ENCODE assay signal across 11 mouse cellular contexts in the genomic region with DNA sequence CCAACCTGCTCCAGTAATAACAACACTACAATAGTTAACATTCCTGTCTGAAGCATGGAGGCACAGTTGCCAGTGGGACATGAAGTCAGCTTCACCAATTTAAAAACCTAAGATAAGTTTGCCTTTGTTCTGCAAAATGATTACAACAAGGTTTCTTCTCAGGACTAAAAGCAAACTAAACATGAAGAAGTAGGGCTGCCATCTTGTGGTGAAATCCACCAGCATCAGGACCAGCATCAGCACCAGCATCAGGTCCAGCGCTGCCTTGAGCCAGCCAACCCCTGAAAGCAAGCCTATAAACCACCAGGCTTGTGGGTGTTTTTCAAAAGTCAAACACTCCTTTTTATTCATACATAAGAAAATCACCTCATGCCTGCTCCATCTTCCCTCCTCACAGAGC.
A peak's percentile ranks its signal among the peaks of the same experiment; 100 is the strongest.
DNase-seq lines count a peak whose midpoint lies in the region; ATAC-seq and TF ChIP-seq lines count a peak whose summit lies in the region.
"Had no signal": no experiment of that assay in that cellular context is flagged by ENCODE, and none has a peak within 500 bp of the region (broad histone marks: within the 10 kb centered on the region; RNA-seq: fewer than 3 reads in every experiment).

No protein-coding gene starts in this region.

- no peak overlapping the region for H3K4me2 ChIP-seq in kidney, postnatal 0 days (ENCODE audit: low read length)
- H3K4me2 ChIP-seq in CH12.LX (ENCODE audit: insufficient read depth, low read depth, poor library complexity, severe bottlenecking): no peak overlapping the region
- H3K4me2 ChIP-seq: liver, embryonic 13.5 days had no signal

- dilution Hi-C loops in CH12.LX (cut with MboI; ENCODE audit: extremely low pct_ligation_motif_present, extremely low pct_unique_long_range_greater_than_20kb, low sequenced_read_pairs): no loop called here

- no peaks in the 10 kb centered on the region for H3K4me1 ChIP-seq in kidney, postnatal 0 days (replicated peaks; ENCODE audit: insufficient read depth, low read length)
- 0 out of 4 replicates have a peak, but pooled peaks cover 0 to 2% of the 10 kb centered on the region in 2 experiments for H3K4me1 ChIP-seq in CH12.LX (ENCODE audit: control insufficient read depth in 1 of 2, insufficient read depth in 2 of 2)
- no peaks in the 10 kb centered on the region for H3K4me1 ChIP-seq in embryonic fibroblast, embryonic 13.5 days (ENCODE audit: control insufficient read depth, insufficient read depth, low read length)
- H3K4me1 ChIP-seq: liver, embryonic 13.5 days had no signal

- DNase-seq in kidney, postnatal 0 days (ENCODE audit: low spot score): peak; percentile 16
- DNase-seq in kidney, adult 8-10 months: no peak
- DNase-seq in 3T3-L1 (ENCODE audit: low read depth, low spot score) (peak; percentile 59), CH12.LX (ENCODE audit: extremely low read depth) (peak; percentile 2), liver (no peak)
- DNase-seq in cerebellum, postnatal 36 days: no peak
- DNase-seq: kidney, postnatal 25 days; liver, embryonic 13.5 days had no signal

- no peak overlapping the region for H3K4me3 ChIP-seq in kidney, postnatal 0 days (replicated peaks; ENCODE audit: low read depth, low read length)
- no peak overlapping the region for H3K4me3 ChIP-seq in CH12.LX (replicated peaks in 1 of 3; ENCODE audit: low read depth in 2 of 3, low read length in 2 of 3, poor library complexity in 1 of 3)
- H3K4me3 ChIP-seq in embryonic fibroblast, embryonic 13.5 days (ENCODE audit: insufficient read depth, low read length): no peak overlapping the region
- H3K4me3 ChIP-seq: erythroblast, embryonic 14.5 days; liver, embryonic 13.5 days had no signal

- no peak overlapping the region for H3K9ac ChIP-seq in kidney, postnatal 0 days (ENCODE audit: low read depth, low read length)
- no peak overlapping the region for H3K9ac ChIP-seq in CH12.LX (ENCODE audit: insufficient read depth, low read depth)
- H3K9ac ChIP-seq: liver, embryonic 13.5 days had no signal

- H3K9me3 ChIP-seq in kidney, postnatal 0 days (replicated peaks; ENCODE audit: low read length): no peaks in the 10 kb centered on the region
- no peaks in the 10 kb centered on the region for H3K9me3 ChIP-seq in CH12.LX (replicated peaks; ENCODE audit: low read length)
- H3K9me3 ChIP-seq: liver, embryonic 13.5 days had no signal

- peak; percentile 48 for TF ChIP-seq RAD21 in CH12.LX (IDR thresholded peaks at IDR 0.05; ENCODE audit: low read depth, low read length)

- 0 out of 2 replicates have a peak, but pooled peaks cover 2% of the 10 kb centered on the region for H3K79me2 ChIP-seq in CH12.LX (replicated peaks; ENCODE audit: control insufficient read depth, extremely low read depth, insufficient read depth, poor library complexity, severe bottlenecking)

- WGBS in kidney, postnatal 0 days: 29% methylated on average over 1 of the region's 1 CpGs

- in situ Hi-C loops in CH12.LX (cut with MboI; ENCODE audit: low pct_ligation_motif_present, low pct_unique_long_range_greater_than_20kb, low sequenced_read_pairs): no loop called here

- no peak for TF ChIP-seq EP300 in CH12.LX (IDR thresholded peaks at IDR 0.05; ENCODE audit: low read length)

- no peak for ATAC-seq in kidney, postnatal 0 days (replicated peaks; ENCODE audit: low FRiP score, low read depth)
- no peak for ATAC-seq in megakaryocyte-erythroid progenitor cell, adult 5-6 weeks (replicated peaks; ENCODE audit: low FRiP score, low TSS enrichment, poor library complexity, severe bottlenecking)

- no peaks in the 10 kb centered on the region for H3K27me3 ChIP-seq in kidney, postnatal 0 days (ENCODE audit: insufficient read depth, low read length)
- no peaks in the 10 kb centered on the region for H3K27me3 ChIP-seq in CH12.LX (replicated peaks)
- H3K27me3 ChIP-seq: liver, embryonic 13.5 days had no signal

- peak; percentile 54; the same call in 1 of the 2 replicates for TF ChIP-seq CTCF in kidney, postnatal 0 days (IDR thresholded peaks at IDR 0.05; ENCODE audit: low read depth)
- peak in 1 of 2 experiments; percentile 51; a peak in 2 of 4 replicates for TF ChIP-seq CTCF in CH12.LX (conservative IDR thresholded peaks at IDR 0.05 in 1 of 2, IDR thresholded peaks at IDR 0.05 in 1 of 2; ENCODE audit: low read depth in 2 of 2, low read length in 2 of 2)
- peak; percentile 35; the same call in 1 of the 2 replicates for TF ChIP-seq CTCF in embryonic fibroblast, embryonic 13.5 days (IDR thresholded peaks at IDR 0.05; ENCODE audit: borderline replicate concordance, insufficient read depth, low read length)

- H3K27ac ChIP-seq in kidney, postnatal 0 days: no peak overlapping the region
- H3K27ac ChIP-seq in CH12.LX (ENCODE audit: insufficient read depth, low read depth): no peak overlapping the region
- H3K27ac ChIP-seq in embryonic fibroblast, embryonic 13.5 days (ENCODE audit: insufficient read depth, low read length): no peak overlapping the region
- H3K27ac ChIP-seq: liver, embryonic 13.5 days had no signal

- H3K36me3 ChIP-seq in kidney, postnatal 0 days (ENCODE audit: insufficient read depth, low read length): no peaks in the 10 kb centered on the region
- H3K36me3 ChIP-seq in CH12.LX (replicated peaks in 1 of 2; ENCODE audit: control insufficient read depth in 1 of 2, insufficient read depth in 1 of 2, low read length in 1 of 2): no peaks in the 10 kb centered on the region
- H3K36me3 ChIP-seq: liver, embryonic 13.5 days had no signal

- TF ChIP-seq POLR2A in CH12.LX (IDR thresholded peaks at IDR 0.05; ENCODE audit: low read depth, low read length): no peak
- TF ChIP-seq POLR2A in embryonic fibroblast, embryonic 13.5 days (IDR thresholded peaks at IDR 0.05; ENCODE audit: low read depth, low read length): no peak

TF ChIP-seq in CH12.LX, 34 proteins besides CTCF, POLR2A, EP300 and RAD21:
- TF ChIP-seq MYC (IDR thresholded peaks at IDR 0.05; ENCODE audit: low read depth, low read length) (no peak), SMC3 (IDR thresholded peaks at IDR 0.05; ENCODE audit: low read depth, low read length) (peak; percentile 24; the same call in 1 of the 2 replicates), PAX5 (IDR thresholded peaks at IDR 0.05; ENCODE audit: low read length) (no peak)

Comparison
In these comparisons a context has a peak if more than half of its experiments do, and no peak if none do; other contexts are left out.
1. DNase-seq: peak in kidney, postnatal 0 days (single experiment), 3T3-L1 (single experiment) and CH12.LX (single experiment); none in kidney, adult 8-10 months (0 of 2), liver (single experiment) and cerebellum, postnatal 36 days (0 of 2).